Mouse (Mus musculus): ENCODE data around the gene Cdc26.

GRCm38 (mm10) chr4:62366291-62366690 is 42.2 kb downstream of the Cdc26 start:
- no peak for TF ChIP-seq CTCF (IDR thresholded peaks at IDR 0.05; ENCODE audit: extremely low read depth, insufficient read depth, insufficient read length, insufficient replicate concordance)
- no peak for TF ChIP-seq POLR2A (IDR thresholded peaks at IDR 0.05; ENCODE audit: low read depth, low read length)
